Mouse (Mus musculus): Measurements from ENCODE around the gene Pcdh19.
"Not testable (repeated sequence)": the region's sequence is repeated elsewhere in the genome, so short reads cannot be mapped to it uniquely, and the experiment has no call there.

Pcdh19 gene

DNA sequence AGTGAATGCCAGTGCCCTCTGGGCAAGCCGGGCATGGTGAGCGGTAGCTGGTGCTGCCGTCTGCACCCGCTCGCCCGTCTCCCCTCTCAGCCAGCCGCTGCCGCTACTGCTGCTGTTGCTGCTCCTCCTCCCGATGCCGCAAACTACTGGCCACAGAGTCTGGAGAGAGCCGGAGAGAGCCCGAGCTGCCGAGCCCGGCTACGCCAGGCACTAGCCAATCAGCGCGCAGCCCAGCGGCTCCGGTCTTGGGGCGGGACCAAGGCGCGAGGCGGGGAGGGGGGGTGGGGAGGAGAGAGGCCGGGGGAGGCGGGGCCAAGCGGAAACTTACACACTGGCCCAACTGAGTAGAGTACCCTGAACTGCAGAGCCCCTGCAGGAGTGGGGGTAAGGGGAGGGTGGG is at the start of gene Pcdh19:
Gene Pcdh19, minus strand, starts transcription at position 148 of the 400 bp plus-strand sequence.
- DNase-seq (ENCODE audit: low read depth in 2 of 2, low spot score in 2 of 2): no peak

DNA sequence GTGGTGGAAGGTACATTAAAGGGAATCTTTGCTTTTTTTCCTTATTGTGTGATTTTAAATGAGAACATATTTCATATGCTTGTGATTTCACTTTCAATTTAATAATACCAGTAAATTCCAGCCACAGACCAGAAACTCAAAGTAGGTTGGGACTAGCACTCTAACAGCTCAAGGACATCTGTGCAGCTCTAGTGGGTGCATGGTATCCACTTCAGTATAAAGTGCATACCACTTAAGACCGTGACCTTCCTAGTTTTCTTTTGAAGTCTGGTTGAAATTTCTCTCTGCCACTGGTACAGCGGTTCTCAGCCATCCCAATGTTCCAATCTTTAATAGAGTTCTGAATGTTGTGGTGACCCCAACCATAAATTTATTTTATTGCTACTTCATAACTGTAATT is 47.1 kb upstream of the Pcdh19 start:
- DNase-seq (ENCODE audit: low read depth in 2 of 2, low spot score in 2 of 2): no peak

DNA sequence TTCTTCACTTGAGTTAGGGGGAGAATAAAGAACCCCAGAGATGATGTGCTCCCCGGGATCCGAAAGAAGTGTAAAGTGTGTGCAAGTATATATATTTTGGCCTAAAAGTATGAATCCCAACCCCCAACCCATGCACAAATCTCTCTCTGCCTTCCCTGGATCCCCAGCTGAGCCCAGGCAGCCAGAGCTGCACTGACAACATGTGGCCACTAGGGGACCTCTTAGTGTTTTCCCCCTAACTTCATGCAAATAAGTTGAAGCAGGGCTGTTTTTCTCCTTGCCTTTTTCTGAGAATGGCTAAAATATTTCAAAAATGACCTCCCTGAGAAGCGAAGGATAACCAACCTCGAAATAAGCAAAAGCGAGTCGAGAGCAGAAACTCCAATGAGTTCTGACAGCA is 46.2 kb upstream of the Pcdh19 start:
- DNase-seq (ENCODE audit: low read depth in 2 of 2, low spot score in 2 of 2): no peak

DNA sequence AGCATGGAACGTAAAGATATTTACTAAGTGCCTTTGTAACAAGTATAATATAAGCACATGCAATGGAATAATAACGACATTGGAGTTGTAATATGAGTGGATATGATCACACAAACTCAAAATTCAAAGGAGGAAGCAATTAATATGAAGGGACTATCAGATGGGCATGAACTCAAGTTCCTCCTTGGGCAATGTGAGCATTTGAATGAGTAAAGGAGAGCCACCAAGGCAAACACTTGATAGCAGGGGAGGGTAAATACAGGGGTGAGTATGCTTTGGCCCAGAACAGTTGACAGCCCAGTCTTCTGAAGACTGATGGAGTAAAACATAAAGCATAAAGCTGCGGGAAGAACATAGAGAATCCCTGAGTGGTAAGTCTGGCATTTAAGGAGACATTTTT is 32.7 kb upstream of the Pcdh19 start:
- DNase-seq (ENCODE audit: low read depth in 2 of 2, low spot score in 2 of 2): no peak

DNA sequence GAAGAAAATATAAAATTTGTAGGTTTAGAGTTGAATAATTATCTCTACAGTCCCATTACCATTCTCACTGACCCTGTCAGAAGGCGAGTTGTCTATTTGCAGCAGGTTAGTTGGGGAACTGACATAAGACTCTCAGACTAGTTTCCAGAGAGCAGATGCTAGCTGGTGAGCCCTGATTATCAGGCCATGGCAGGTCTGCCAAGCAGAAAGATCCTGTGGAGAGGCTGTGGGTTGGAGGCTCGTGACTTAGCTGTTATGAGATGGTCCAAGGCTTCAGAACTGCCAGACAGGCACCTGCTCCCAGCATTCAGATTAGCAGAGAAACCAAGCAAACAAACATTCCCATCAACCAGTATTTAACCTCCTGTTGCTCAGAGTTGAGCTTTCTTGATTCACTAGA is 21.8 kb upstream of the Pcdh19 start:
- no peak for DNase-seq (ENCODE audit: low read depth in 2 of 2, low spot score in 2 of 2)

DNA sequence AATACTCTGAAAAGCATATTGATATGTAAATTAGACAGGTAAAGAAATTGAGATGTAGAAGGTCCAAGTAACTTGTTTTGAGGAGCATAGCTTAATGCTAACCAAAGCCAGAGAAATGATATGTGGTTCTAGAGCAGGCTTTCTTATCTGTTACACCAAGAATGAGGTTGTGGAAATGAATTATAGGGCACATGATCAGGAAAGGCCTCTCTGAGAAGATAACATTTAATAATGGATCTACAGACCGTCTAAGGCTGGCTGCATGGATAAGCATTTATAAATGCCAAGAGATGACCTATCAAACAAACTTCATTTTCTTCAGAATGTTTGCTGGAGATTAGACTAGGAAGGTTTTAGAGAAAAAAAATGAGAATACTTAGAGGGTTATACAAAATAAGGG is 14.1 kb upstream of the Pcdh19 start:
- DNase-seq (ENCODE audit: low read depth in 2 of 2, low spot score in 2 of 2): no peak

DNA sequence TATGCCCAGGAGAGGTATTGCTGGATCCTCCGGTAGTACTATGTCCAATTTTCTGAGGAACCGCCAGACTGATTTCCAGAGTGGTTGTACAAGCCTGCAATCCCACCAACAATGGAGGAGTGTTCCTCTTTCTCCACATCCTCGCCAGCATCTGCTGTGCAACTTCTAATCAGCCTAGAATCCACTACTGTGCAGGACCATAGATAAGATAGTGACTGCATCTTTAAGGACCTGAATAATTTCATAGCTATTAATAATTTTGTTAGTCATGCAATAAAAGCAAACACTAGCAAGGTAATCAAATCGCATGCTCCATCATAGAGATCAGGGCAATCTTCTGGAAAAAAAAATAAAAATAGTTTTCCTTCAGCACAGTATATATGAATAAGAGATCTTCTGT is 9.1 kb upstream of the Pcdh19 start:
- not testable (repeated sequence) for DNase-seq (ENCODE audit: low read depth in 2 of 2, low spot score in 2 of 2)

DNA sequence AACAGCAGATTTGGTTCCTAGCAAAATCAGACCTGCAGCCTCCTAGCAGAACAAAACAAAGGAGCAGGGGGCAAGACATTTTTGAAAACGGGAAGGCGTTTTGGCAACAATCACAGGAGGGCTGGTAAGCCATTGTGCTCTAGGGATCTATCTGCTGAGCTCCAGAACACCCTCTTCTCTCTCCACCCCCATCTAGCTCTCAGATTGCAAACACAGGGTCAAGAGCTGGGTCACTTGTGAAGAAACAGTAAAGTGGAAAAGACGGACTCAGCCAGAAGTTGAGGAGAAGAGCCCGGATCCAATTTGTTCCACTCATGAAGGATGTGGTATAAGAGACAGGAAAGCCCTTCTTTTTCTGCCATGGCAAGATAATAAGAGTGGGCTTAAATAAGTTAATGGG is 7.7 kb upstream of the Pcdh19 start:
- no peak for DNase-seq (ENCODE audit: low read depth in 2 of 2, low spot score in 2 of 2)

DNA sequence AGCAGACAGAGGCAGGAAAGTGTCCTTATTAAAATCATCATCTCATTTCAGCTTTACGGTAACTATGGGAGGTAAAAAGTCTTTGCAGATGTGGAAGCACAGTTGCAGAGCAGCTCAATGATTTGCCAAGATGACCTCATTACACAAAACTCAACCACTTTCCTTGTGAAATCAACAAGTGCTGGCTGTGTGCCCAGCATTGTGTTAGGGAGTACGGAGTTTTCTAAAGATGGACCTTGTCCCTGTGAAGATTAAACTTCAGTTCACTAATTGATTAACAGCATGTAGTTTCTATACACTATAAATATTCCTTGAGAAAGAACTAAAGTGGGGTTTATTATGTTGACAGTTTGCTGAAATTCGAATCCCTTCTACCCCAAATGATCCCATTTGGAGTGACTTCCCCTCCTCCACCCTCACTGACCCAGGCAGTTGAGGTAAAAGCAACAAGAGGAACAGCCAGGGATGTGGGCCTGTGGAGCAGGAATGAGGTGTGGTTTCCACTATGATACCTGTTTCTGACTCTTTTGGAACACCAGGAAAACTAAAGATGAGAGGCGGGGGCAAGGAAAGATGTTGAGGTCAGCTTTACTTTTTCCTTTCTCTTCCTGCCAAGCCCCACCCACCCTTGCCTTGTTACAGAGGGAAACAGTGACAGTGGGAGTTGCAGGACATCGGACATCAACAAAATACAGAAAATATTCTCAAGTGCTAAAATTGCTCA is 4.4 kb upstream of the Pcdh19 start:
- DNase-seq (ENCODE audit: low read depth in 2 of 2, low spot score in 2 of 2): no peak

DNA sequence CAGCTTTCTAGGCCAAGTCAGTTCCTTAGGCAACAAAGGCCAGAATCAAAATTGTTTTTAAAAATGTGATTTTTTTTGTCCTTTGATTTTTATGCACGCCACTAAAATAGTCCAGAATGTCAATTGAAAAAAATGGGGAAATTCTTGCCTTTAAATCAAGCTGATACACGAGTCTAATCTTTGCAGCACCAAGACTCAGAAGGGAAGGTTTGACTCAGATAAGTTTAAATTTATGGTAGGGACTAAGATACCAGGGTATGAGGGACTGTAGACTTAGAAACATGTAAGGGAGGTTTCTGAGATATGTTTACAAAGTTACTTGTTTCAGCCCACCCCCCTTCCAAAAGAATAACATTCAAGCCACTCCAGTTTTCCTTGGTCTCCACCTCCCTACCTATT is 3.6 kb upstream of the Pcdh19 start:
- DNase-seq (ENCODE audit: low read depth in 2 of 2, low spot score in 2 of 2): no peak

DNA sequence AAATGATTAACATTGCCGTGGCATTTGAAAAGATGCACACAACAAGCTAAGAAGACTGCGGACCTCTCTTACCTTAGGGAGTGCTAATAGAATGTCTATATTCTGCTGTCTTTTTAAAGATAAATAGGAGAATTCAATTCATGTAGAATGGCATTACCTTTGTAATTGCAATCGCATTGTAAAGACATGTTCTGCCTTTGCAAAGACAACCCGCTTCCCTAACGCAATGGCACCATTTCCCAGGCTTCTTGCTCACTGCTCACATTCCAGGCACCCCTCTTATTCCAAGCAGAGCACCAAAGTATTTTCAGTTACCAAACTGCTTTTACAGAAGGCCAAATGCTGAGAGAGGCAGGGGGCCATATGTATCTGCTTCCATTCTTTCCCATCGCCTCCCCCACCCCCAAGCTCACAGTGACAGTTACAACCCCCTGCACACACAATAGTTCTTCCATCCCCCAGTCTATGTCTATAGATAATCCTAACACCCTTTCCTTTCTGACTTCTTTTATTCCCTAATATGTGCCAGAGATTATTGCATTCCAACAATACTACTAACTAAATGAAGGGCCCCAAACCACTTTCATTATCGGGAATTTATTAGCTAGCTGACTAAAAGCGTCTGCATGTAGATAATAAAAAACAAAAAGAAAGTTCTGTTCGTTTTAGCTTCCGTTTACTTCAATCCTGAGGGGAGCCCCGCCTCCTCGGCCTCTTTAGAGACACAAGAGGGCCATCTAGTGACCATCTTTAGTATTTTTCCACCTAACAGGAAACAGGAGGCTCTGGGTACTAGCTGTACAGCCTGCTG is 3.0 kb upstream of the Pcdh19 start:
- DNase-seq (ENCODE audit: low read depth in 2 of 2, low spot score in 2 of 2): peak in 1 of 2 experiments; percentile 34

DNA sequence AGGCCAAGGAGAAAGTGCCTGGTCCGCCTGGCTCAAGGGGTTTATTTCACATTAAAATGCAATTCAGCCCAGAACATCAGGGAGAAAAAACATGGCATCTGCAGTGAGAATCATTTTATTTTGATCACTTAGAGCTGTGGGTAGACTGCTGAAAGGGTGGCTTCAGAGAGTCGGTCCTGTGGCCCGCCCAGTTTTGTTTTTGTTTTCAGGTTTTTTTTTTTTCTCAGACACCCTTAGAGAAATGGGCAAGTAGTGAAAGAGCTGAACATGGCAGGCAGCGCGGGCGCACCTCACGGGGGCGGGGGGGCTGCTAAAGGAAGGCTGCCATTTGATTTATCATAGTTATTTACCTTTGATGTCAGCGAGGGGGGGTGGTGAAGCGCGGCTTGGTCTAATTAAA is 2.0 kb upstream of the Pcdh19 start:
- DNase-seq (ENCODE audit: low read depth in 2 of 2, low spot score in 2 of 2): no peak

DNA sequence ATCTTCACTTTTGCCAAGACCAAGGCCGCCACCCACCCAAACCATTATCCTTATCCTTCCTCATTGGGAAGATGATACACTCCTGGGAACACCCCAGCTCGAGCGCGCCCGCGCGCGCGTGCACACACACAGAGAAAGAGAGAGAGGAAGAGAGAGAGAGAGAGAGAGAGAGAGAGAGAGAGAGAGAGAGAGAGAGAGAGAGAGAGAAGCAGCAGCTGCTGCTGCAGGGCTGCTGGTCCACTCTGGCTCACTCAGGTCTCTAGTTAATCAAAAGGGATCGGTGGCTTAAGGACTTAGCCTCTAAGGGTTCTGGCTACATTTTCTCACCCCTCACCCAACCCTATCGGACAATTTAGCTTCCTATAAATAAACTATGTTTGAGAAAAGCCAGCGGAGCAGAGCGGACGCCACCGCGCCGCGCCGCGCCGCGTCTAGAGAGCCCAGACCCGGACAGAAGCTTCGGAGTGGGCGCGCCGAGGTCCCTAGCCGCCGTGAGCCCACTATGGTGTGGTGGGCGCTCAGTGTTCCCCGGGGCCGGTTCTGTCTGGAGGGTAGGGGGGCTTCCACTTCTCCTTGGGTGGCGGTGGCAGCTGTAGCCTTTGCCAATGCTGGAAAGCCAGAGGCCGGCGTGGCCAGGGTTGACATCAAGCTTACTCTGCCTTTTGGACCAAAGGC is 926 bp upstream of the Pcdh19 start:
- DNase-seq (ENCODE audit: low read depth in 2 of 2, low spot score in 2 of 2): no peak

DNA sequence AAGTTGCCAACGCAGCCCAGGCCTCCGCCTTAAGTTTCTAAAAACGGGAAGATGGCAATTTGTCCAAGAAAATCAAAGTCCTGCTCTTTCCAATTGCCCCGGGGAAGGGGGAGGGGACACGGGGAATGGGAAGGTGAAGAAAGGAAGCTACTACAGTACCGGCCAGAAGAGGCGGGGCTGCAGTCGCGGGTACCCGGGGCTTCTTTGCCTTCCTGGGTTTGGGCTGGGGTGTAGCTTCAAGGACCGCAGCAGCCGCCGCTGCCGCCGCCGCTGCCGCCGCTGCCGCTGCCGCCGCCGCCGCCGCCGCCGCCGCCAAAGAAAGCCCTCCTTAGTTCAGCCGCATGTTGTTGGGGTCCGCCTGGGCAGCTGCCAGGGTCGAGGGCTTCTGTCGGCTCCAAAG is 631 bp downstream of the Pcdh19 start:
- no peak for DNase-seq (ENCODE audit: low read depth in 2 of 2, low spot score in 2 of 2)

DNA sequence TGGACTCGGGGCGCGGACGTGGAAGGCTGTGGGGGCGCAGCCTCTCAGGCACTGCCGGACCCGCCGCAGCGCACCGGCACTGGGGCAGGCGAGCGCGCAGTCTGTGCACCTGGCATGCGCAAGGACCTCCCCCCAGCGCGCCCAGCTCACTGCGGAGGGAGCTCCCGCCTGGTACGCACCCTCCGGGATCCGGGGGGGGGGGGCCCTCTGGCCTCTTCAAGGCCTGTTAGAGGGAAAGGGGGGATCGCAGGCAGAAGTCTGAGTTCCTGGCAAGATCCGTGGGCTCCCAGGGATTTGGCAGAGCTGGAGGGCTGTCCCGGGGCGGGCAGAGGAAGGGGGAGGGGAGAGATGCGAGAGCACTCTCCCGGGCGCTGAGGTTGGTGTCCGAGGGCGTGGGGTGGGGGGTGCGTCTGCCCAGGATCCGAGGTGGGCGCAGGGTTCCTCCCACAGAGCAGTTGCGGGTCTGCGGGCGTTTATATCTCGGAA is 1.1 kb downstream of the Pcdh19 start:
- no peak for DNase-seq (ENCODE audit: low read depth in 2 of 2, low spot score in 2 of 2)

DNA sequence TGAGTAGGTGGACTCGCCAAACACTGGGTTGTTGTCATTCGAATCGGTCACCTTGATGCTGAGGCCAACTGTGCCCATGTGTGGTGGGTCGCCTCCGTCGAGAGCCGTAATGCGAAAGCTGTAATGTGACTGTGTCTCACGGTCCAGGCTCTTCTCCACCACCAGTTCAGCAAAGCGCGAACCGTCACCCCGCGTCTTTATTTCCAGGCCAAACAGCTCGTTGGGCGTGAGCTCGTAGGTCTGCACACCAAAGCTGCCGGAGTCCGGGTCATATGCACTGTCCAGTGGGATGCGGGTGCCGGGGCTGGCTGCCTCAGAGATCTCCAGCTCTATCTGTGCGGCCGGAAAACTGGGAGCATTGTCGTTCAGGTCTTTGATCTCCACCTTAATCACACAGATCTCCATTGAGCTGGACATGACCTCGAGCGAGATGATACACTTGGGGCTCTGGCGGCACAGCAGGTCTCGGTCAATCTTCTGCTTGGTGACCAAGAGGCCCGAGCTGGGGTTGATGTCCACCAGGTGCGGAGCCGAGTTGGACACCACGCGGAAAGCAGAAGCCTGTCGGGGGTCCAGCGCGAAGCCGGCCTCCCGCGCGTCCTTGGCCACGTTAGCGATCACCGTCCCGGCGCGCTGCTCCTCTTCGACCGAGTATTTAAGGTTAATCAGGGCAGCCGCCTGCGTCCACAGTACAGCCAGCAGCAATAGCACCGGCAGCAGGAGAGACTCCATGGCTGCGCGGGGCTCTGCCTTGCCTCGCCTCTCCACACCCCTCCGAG is 2.1 kb downstream of the Pcdh19 start:
- no peak for DNase-seq (ENCODE audit: low read depth in 2 of 2, low spot score in 2 of 2)

DNA sequence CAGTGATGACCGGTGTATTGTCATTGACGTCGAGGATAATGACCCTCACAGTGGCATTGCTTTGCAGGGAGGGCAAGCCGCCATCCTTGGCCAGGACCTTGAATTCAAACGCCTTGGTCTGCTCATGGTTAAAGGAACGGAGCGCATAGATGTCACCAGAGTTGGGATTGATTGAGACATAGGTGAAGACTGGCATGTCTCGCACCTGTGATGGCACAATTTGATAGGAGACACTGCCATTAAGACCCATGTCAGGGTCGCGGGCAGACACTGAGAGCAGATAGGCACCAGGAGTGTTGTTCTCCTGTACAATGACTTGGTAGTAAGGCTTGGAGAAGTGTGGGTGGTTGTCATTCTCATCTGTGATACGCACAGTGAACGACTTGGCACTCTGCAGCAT is 3.2 kb downstream of the Pcdh19 start:
- DNase-seq (ENCODE audit: low read depth in 2 of 2, low spot score in 2 of 2): no peak

DNA sequence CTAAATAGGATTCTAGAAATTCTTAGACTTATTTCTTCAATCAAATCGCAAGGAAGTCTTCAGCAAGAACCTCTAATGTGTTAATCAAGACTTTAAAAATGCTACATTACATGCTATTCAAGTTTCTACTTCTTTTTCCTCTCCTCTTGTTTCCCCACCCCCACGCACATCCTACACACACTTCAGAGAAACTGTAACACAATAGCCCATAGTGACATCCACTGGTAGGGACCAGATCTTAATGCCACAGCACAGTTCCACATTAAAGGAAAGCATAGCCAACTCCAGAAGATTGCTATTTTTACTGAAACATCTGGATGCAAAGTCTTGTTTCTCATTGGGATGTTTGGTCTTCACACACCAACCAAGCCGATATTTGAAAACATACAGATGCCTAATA is 4.8 kb downstream of the Pcdh19 start:
- no peak for DNase-seq (ENCODE audit: low read depth in 2 of 2, low spot score in 2 of 2)

DNA sequence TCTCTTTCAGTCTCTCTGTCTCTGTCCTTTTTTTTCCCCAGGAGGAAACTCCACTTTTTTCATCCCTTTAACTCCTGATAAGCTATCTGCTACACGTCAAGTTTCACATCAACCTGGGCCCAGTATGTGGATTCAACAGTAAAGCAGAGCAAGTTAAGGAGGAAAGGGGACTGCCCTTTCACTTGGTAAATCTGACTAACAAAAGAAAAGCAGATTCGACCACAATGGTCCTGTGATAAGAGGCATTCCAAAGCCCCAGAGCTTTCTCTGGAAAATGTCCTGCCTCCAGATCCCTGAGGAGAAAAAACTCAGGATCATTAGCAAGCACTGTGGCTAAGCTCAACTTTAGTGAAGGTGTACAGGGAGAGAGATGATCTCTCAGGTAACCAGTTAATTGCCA is 13.7 kb downstream of the Pcdh19 start:
- no peak for DNase-seq (ENCODE audit: low read depth in 2 of 2, low spot score in 2 of 2)

DNA sequence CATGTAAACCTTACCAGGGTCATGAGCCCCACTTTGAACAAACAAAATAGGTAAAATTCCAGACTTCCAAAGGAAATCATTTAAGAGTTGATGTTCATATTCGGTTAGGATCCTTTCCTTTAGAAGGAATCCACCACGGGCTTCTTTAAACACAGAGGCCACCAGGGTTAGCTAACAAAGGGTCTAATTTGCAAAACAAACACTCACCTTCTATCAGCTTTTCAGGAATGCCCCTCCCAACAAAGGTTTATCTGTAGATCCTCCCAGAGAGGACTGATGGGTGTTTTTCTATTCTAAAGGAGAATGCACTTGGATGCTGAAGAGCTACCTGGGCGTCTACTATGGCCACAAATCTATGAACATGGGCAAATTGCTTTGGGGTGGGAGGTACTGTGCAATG is 15.0 kb downstream of the Pcdh19 start:
- no peak for DNase-seq (ENCODE audit: low read depth in 2 of 2, low spot score in 2 of 2)

DNA sequence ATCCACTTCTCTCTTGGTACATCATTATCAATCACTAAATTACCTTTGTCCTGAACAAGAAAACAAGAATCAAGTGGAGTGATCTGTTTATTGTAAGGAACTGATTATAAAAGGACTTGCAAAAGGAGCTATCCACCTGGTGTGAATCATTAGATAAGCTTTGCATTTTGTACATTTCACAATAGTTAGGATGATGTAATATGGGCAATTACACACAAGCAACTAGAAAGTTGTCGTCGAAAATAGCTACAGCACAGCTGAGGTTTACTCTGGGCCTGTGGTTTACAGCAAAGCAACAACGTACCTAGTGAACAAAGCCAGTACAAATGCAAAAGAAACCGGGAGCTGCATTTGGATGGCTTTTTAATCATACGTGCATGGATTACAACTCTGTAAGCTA is 28.7 kb downstream of the Pcdh19 start:
- DNase-seq (ENCODE audit: low read depth in 2 of 2, low spot score in 2 of 2): no peak

All from CD8-positive naive resting alpha-beta T cell, adult 2 months (primary cell).